Mouse (Mus musculus) right cerebral cortex, postnatal 25 days (tissue): Measurements from ENCODE around the gene Trim47.
A peak's percentile ranks its signal among the peaks of the same experiment; 100 is the strongest.
"Not testable (repeated sequence)": the region's sequence is repeated elsewhere in the genome, so short reads cannot be mapped to it uniquely, and the experiment has no call there.

ENCODE experiments used
- DNase-seq: peaks from one replicate; pipeline ENCODE4 v3.0.0; 2022

The Trim47 gene

GRCm38 (mm10) chr11:116134171-116134570 lies 7.2 kb upstream of the Trim47 start:
- DNase-seq: no peak

- DNase-seq: no peak
Observed at GRCm38 (mm10) chr11:116133497-116133896, 6.5 kb upstream of the Trim47 start.

- DNase-seq: no peak
Observed at GRCm38 (mm10) chr11:116132366-116133333, 5.6 kb upstream of the Trim47 start.

GRCm38 (mm10) chr11:116131349-116132170 lies 4.5 kb upstream of the Trim47 start:
- DNase-seq: no peak

GRCm38 (mm10) chr11:116130488-116131205 lies 3.6 kb upstream of the Trim47 start, which contains the start of gene Trim65:
Trim65 (minus strand) TSS chr11:116131128.
- peak; percentile 88 for DNase-seq

- no peak for DNase-seq
Observed at GRCm38 (mm10) chr11:116129993-116130487, 3.0 kb upstream of the Trim47 start.

GRCm38 (mm10) chr11:116129091-116129790 lies 2.2 kb upstream of the Trim47 start:
- DNase-seq: no peak

DNA sequence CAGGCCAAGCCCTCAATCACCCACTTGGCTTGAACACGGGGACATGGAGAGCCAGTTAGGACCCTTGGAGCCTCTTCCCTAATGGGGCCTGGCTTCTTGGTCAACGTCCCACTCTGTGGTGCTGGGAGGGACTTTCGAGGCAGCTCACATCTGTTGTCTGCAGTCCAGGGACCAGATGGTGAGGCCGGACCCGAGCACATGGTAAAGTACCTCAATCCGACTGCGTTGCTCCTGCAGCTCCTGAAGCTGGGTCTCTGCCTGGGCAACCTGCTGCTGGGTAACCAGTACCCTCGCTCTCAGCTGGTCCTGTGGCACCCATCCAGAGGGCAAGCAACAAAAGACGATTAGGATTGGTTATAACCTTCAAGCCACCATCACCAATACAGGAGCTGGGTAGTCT lies 976 bp upstream of the Trim47 start:
- DNase-seq: no peak

GRCm38 (mm10) chr11:116126261-116126660 lies 749 bp downstream of the Trim47 start:
- DNase-seq: no peak

- not testable (repeated sequence) for DNase-seq
Observed at GRCm38 (mm10) chr11:116121731-116122245, 5.2 kb downstream of the Trim47 start.

DNA sequence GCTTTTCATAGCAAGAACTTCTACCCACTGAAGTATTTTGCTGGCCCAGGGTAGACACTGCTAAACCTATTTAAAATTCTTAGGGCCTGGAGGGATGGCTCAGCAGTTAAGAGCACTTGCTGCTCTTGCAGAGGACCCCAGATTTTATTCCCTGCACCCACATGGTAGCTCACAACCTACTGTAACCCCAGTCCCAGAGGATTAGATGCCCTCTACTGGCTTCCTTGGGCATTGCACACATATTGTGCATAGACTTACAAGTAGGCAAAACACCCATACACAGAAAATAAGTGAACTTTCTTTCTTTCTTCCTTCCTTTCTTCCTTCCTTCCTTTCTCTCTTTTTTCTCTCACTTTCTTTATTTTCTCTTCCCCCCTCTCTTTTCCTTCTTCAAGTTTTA lies 9.2 kb downstream of the Trim47 start:
- DNase-seq: no peak

DNA sequence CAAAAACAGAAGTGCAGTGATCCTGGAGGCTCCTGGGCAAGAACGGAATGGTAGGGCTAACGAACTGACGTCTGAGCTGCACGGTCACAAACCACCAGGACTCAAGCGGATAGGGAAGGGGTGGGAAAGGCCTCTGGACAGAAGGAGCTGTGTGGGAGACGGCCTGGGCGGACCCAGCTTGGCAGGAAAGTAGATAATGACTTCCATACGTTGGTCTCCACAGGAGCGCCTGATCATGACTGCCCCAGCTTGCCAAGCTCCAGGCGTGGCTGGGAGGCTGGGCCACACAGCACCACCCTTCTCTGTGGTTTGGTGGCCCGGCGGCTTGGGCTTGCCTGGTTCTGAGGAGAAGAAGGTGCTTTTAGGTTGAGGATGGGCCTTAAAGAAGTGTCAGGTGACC lies 9.8 kb downstream of the Trim47 start:
- no peak for DNase-seq

DNA sequence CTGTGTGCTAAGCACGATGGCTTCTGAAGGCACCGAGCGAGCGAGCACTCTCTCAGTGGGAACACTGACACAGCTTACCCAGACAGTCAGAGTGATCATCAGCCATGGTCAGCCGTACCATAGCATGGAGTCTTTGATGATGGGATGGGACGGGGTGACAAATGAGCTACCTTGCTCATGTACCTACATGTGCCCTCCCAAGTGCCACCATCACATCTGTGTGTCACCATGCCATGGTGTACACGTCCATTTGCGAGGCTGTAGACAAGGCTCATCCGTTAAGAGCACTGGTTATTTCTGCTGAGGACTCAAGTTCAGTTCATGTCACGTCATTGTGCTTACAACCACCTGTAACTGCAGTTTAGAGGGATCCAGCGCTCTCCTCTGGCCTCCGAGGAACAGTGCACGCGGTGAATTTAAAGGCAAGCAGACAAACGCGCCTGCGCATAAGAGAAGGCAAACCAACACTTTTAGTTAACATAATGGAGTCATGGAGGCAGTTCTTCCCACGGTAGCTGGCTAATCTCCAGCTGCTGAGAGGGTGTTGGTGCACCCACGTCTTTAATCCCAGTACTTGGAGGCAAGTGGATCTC lies 15.3 kb downstream of the Trim47 start:
- DNase-seq: no peak

DNA sequence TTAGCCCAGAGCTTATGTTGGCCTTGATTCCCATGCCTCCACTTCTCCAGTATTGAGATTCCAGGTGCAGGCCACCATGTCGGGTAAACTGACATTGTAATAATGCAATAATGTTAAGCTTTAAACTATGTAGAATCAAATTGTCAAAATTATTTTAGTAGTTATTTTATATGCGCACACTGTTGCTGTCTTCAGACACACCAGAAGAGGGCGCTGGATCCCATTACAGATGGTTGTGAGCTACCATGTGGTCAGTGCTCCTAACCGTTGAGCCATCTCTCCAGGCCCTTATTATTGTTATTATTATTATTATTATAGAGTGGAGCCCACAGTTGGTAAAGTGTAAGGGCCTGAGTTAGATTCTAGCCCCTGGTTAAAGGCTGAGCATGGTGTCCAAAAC lies 15.9 kb downstream of the Trim47 start:
- DNase-seq: no peak

- DNase-seq: no peak
Observed at GRCm38 (mm10) chr11:116110540-116110939, 16.5 kb downstream of the Trim47 start.

GRCm38 (mm10) chr11:116110131-116110530 lies 16.9 kb downstream of the Trim47 start:
- DNase-seq: no peak

DNA sequence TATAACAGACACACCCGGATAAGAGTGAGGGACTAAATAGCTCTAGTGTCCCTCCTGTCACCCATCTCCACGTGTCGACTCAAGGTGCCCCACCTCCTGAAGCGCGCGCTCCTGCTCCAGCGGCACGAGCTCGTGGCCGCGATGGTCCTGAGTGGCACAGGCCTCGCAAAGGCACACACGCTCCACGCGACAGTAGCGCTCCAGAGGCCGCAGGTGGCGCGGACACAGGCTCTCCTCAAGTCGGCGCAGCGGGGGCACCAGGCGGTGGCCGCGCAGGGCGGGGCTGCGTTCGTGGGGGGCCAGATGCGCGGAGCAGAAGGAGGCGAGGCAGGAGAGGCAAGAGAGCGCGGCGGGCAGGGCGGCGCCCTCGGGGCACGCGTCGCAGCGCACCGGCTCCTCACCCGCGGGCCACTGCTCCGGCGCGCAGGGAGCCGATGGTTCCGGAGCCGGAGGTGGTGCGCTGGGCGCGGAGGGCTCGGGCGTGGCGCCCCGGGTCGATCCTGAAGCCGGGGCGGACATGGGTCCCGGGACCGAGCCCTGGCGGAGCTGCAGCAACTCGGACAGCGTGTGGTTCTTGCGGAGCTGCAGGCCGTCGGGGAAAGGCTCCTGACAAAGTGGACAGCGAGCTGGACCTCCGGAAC lies 17.4 kb downstream of the Trim47 start:
- DNase-seq: no peak

- peak; percentile 53 for DNase-seq
Observed at GRCm38 (mm10) chr11:116108464-116109137, 18.4 kb downstream of the Trim47 start.

GRCm38 (mm10) chr11:116107777-116108285 lies 19.2 kb downstream of the Trim47 start:
- no peak for DNase-seq
